Mouse (Mus musculus) telencephalon, adult 2 months (tissue): ENCODE measurements around the gene Set.

Experiments used
- DNase-seq: peaks from one replicate; pipeline ENCODE4 v3.0.0-alpha.2; 2011; ENCODE audit warnings: low read depth, low spot score

Gene Set

GRCm38 (mm10) chr2:30087310-30087709 is 30.1 kb downstream of the Set start:
- no peak for DNase-seq

GRCm38 (mm10) chr2:30091521-30091920 is 34.3 kb downstream of the Set start:
- no peak for DNase-seq

GRCm38 (mm10) chr2:30092280-30092918 is 35.2 kb downstream of the Set start:
- no peak for DNase-seq

- DNase-seq: peak; percentile 92
Measured at GRCm38 (mm10) chr2:30093471-30094207, 36.5 kb downstream of the Set start, which contains the start of gene Zdhhc12. Gene Zdhhc12 (minus strand): TSS chr2:30093648.

- no peak for DNase-seq
Measured at GRCm38 (mm10) chr2:30094208-30094588, 37.0 kb downstream of the Set start.

- no peak for DNase-seq
Measured at GRCm38 (mm10) chr2:30095882-30096527, 38.8 kb downstream of the Set start.

- no peak for DNase-seq
Measured at GRCm38 (mm10) chr2:30100214-30100613, 43.0 kb downstream of the Set start.

- DNase-seq: no peak
Measured at GRCm38 (mm10) chr2:30106364-30106763, 49.2 kb downstream of the Set start.

- no peak for DNase-seq
Measured at GRCm38 (mm10) chr2:30107646-30108045, 50.5 kb downstream of the Set start.

GRCm38 (mm10) chr2:30108260-30108659 is 51.1 kb downstream of the Set start:
- DNase-seq: no peak

GRCm38 (mm10) chr2:30111500-30111899 is 54.3 kb downstream of the Set start:
- no peak for DNase-seq

GRCm38 (mm10) chr2:30112564-30112963 is 55.4 kb downstream of the Set start:
- DNase-seq: no peak

- peak; percentile 84 for DNase-seq
Measured at GRCm38 (mm10) chr2:30119641-30120051, 62.5 kb downstream of the Set start.

- DNase-seq: no peak
Measured at GRCm38 (mm10) chr2:30120269-30120668, 63.1 kb downstream of the Set start.
